In the genomic region with DNA sequence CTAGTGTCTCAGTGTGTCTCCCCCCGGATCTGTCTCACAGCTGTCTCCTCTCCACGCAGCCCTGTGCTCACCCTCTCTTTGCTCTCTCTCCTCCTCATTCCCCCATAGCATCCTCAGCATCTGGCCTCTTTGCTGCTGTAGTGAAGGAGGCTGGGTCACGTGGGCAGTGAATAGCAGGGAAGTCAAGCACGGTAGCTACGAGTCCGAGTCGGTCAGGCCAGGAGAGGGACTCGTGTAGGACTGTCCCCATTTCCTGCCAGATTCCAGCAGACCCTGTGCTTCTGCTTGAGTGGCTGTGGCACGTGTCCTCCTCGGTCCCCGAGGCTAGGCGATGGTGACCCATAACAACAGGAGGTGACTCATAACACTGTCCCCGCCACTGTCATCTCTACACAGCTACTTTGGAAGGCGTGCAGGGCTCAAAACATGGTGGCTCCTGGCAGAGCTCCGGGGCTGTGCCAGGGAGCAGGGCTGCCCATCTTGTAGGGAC, we compare ENCODE assay signal across 17 mouse cellular contexts. TPM values are rescaled to one million over a fixed set of nuclear protein-coding genes. Genes with fewer than 3 reads are reported as not detected.
DNase-seq lines count a peak whose midpoint lies in the region; ATAC-seq and TF ChIP-seq lines count a peak whose summit lies in the region.
"Had no signal": no experiment of that assay in that cellular context is flagged by ENCODE, and none has a peak within 500 bp of the region (broad histone marks: within the 10 kb centered on the region; RNA-seq: fewer than 3 reads in every experiment).

No protein-coding gene starts in this region.

- no peak for DNase-seq in heart, embryonic 10.5 days (ENCODE audit: low spot score)
- DNase-seq in lung, postnatal 0 days (ENCODE audit: low spot score): no peak
- no peak for DNase-seq in lung, postnatal 10 days
- DNase-seq in cerebellum, adult 9-10 months: peak; percentile 73
- peak; percentile 29 for DNase-seq in hindbrain, postnatal 0 days (ENCODE audit: low spot score)
- DNase-seq in right cerebral cortex, postnatal 4 days: no peak
- DNase-seq: forebrain, postnatal 0 days; gastrocnemius, postnatal 25 days; thymus, postnatal 4 days had no signal

- H3K27me3 ChIP-seq in heart, embryonic 14.5 days (ENCODE audit: control insufficient read depth, insufficient read depth, low read length): no peaks in the 10 kb centered on the region
- no peaks in the 10 kb centered on the region for H3K27me3 ChIP-seq in heart, embryonic 10.5 days (ENCODE audit: insufficient read depth, poor library complexity, severe bottlenecking)
- no peaks in the 10 kb centered on the region for H3K27me3 ChIP-seq in lung, postnatal 0 days (replicated peaks; ENCODE audit: insufficient read depth, low read length)
- no peaks in the 10 kb centered on the region for H3K27me3 ChIP-seq in hindbrain, postnatal 0 days (ENCODE audit: insufficient read depth, low read length)
- no peaks in the 10 kb centered on the region for H3K27me3 ChIP-seq in forebrain, embryonic 15.5 days
- H3K27me3 ChIP-seq: heart, embryonic 13.5 days; intestine, embryonic 15.5 days had no signal

- H3K9ac ChIP-seq in heart, embryonic 14.5 days (ENCODE audit: low read length): no peak overlapping the region
- H3K9ac ChIP-seq in lung, postnatal 0 days (replicated peaks; ENCODE audit: low read depth): no peak overlapping the region
- no peak overlapping the region for H3K9ac ChIP-seq in hindbrain, postnatal 0 days (replicated peaks; ENCODE audit: low read length)
- H3K9ac ChIP-seq in forebrain, embryonic 15.5 days (replicated peaks): no peak overlapping the region
- H3K9ac ChIP-seq: forebrain, postnatal 0 days; heart, embryonic 13.5 days; intestine, embryonic 15.5 days had no signal

- peak; percentile 18; the same call in 1 of the 2 replicates for ATAC-seq in heart, embryonic 14.5 days (ENCODE audit: insufficient number of reproducible peaks, insufficient read depth, low FRiP score, low read depth)
- ATAC-seq in lung, postnatal 0 days: peak; percentile 21; the same call in 1 of the 2 replicates
- ATAC-seq in hindbrain, postnatal 0 days: peak; percentile 72
- no peak for ATAC-seq in forebrain, embryonic 15.5 days (replicated peaks)
- ATAC-seq: forebrain, postnatal 0 days; intestine, embryonic 15.5 days had no signal

- H3K36me3 ChIP-seq in heart, embryonic 14.5 days (ENCODE audit: control insufficient read depth, insufficient read depth, low read length): peaks cover 73% of the 10 kb centered on the region
- peaks cover 79% of the 10 kb centered on the region for H3K36me3 ChIP-seq in heart, embryonic 10.5 days
- H3K36me3 ChIP-seq in lung, postnatal 0 days (ENCODE audit: insufficient read depth, low read length): peaks cover 13% of the 10 kb centered on the region
- H3K36me3 ChIP-seq in hindbrain, postnatal 0 days (ENCODE audit: insufficient read depth, low read length): peaks cover 33% of the 10 kb centered on the region
- peaks cover 40% of the 10 kb centered on the region for H3K36me3 ChIP-seq in forebrain, embryonic 15.5 days

- no peak overlapping the region for H3K27ac ChIP-seq in heart, embryonic 14.5 days (replicated peaks in 1 of 2; ENCODE audit: control insufficient read depth in 1 of 2, insufficient read depth in 1 of 2, low read depth in 2 of 2, low read length in 2 of 2)
- H3K27ac ChIP-seq in heart, embryonic 10.5 days: no peak overlapping the region
- no peak overlapping the region for H3K27ac ChIP-seq in lung, postnatal 0 days (ENCODE audit: low read length)
- H3K27ac ChIP-seq in hindbrain, postnatal 0 days: no peak overlapping the region
- H3K27ac ChIP-seq in forebrain, embryonic 15.5 days (replicated peaks): no peak overlapping the region
- H3K27ac ChIP-seq: heart, embryonic 13.5 days; intestine, embryonic 15.5 days; stomach, postnatal 0 days had no signal

- no peaks in the 10 kb centered on the region for H3K9me3 ChIP-seq in heart, embryonic 14.5 days (ENCODE audit: control insufficient read depth, low read length)
- H3K9me3 ChIP-seq in heart, embryonic 10.5 days: no peaks in the 10 kb centered on the region
- H3K9me3 ChIP-seq in lung, postnatal 0 days (ENCODE audit: low read length): no peaks in the 10 kb centered on the region
- H3K9me3 ChIP-seq in hindbrain, postnatal 0 days (ENCODE audit: low read length): no peaks in the 10 kb centered on the region
- no peaks in the 10 kb centered on the region for H3K9me3 ChIP-seq in forebrain, embryonic 15.5 days
- H3K9me3 ChIP-seq: heart, embryonic 13.5 days; intestine, embryonic 15.5 days had no signal

- H3K4me1 ChIP-seq in heart, embryonic 14.5 days (ENCODE audit: control insufficient read depth in 2 of 2, insufficient read depth in 2 of 2, low read length in 2 of 2): peaks cover 0 to 3% of the 10 kb centered on the region in 2 experiments; a peak in 2 of 4 replicates
- H3K4me1 ChIP-seq in heart, embryonic 10.5 days: peaks cover 15% of the 10 kb centered on the region
- no peaks in the 10 kb centered on the region for H3K4me1 ChIP-seq in lung, postnatal 0 days (ENCODE audit: insufficient read depth, low read depth, low read length)
- H3K4me1 ChIP-seq in hindbrain, postnatal 0 days (ENCODE audit: insufficient read depth, low read length): no peaks in the 10 kb centered on the region
- no peaks in the 10 kb centered on the region for H3K4me1 ChIP-seq in forebrain, embryonic 15.5 days
- H3K4me1 ChIP-seq: intestine, embryonic 15.5 days had no signal

- no peak for TF ChIP-seq EP300 in lung, postnatal 0 days (IDR thresholded peaks at IDR 0.05)

- WGBS in heart, embryonic 14.5 days: 64% methylated on average over 15 of the region's 15 CpGs
- WGBS in heart, embryonic 10.5 days: 81% methylated on average over 15 of the region's 15 CpGs
- 64% methylated on average over 15 of the region's 15 CpGs for WGBS in lung, postnatal 0 days
- WGBS in hindbrain, postnatal 0 days: 36% methylated on average over 15 of the region's 15 CpGs
- WGBS in forebrain, embryonic 15.5 days: 74% methylated on average over 15 of the region's 15 CpGs

- TF ChIP-seq CTCF in lung, postnatal 0 days (IDR thresholded peaks at IDR 0.05): no peak
- no peak for TF ChIP-seq CTCF in hindbrain, postnatal 0 days (IDR thresholded peaks at IDR 0.05; ENCODE audit: low read depth)

- H3K4me3 ChIP-seq in heart, embryonic 14.5 days (ENCODE audit: control insufficient read depth in 1 of 2, insufficient read depth in 1 of 2, low read depth in 1 of 2, low read length in 2 of 2): no peak overlapping the region
- no peak overlapping the region for H3K4me3 ChIP-seq in heart, embryonic 10.5 days
- H3K4me3 ChIP-seq in lung, postnatal 0 days (ENCODE audit: low read depth, low read length): no peak overlapping the region
- H3K4me3 ChIP-seq in hindbrain, postnatal 0 days (ENCODE audit: low read length): no peak overlapping the region
- H3K4me3 ChIP-seq in forebrain, embryonic 15.5 days: no peak overlapping the region
- H3K4me3 ChIP-seq: heart, embryonic 13.5 days; intestine, embryonic 15.5 days had no signal

- no peak overlapping the region for H3K4me2 ChIP-seq in heart, embryonic 14.5 days (ENCODE audit: low read length)
- H3K4me2 ChIP-seq in lung, postnatal 0 days (replicated peaks; ENCODE audit: low read depth, low read length): no peak overlapping the region
- 0 out of 2 replicates have a peak overlapping the region, but pooled peaks have one; percentile 16 for H3K4me2 ChIP-seq in hindbrain, postnatal 0 days (ENCODE audit: low read depth, low read length)
- no peak overlapping the region for H3K4me2 ChIP-seq in forebrain, embryonic 15.5 days (replicated peaks)
- H3K4me2 ChIP-seq: heart, embryonic 13.5 days; intestine, embryonic 15.5 days had no signal

RNA-seq across cellular contexts. Expression of gene Sept8, which starts 20.0 kb away (rescaled TPM):
- polyA plus RNA-seq in heart, embryonic 14.5 days (2014; fragmentation: Nextera tagmentation; extraction: Ambion mirVana): 17.4 and 18.8 TPM in 2 replicates
- polyA plus RNA-seq in heart, embryonic 10.5 days (2016; fragmentation: Nextera tagmentation; extraction: Ambion mirVana): 20.1 and 22.9 TPM in 2 replicates
- 13.9 and 15.5 TPM in 2 replicates for polyA plus RNA-seq in lung, postnatal 0 days (2015; fragmentation: Nextera tagmentation; extraction: Ambion mirVana)
- 55.3 and 56.6 TPM in 2 replicates for total RNA-seq in hindbrain, postnatal 0 days (2014; rRNA removed)
- polyA plus RNA-seq in hindbrain, postnatal 0 days (2015; fragmentation: Nextera tagmentation; extraction: Ambion mirVana): 19.1 and 20.9 TPM in 2 replicates
- 21.6 and 23.1 TPM in 2 replicates for polyA plus RNA-seq in forebrain, embryonic 15.5 days (2015; fragmentation: Nextera tagmentation; extraction: Ambion mirVana)

RNA-seq across cellular contexts. Expression of gene Kif3a, which starts 28.1 kb away (rescaled TPM):
- 38.0 and 38.3 TPM in 2 replicates for polyA plus RNA-seq in heart, embryonic 14.5 days (2014; fragmentation: Nextera tagmentation; extraction: Ambion mirVana)
- polyA plus RNA-seq in heart, embryonic 10.5 days (2016; fragmentation: Nextera tagmentation; extraction: Ambion mirVana): 32.7 and 47.1 TPM in 2 replicates
- 39.4 and 39.9 TPM in 2 replicates for polyA plus RNA-seq in lung, postnatal 0 days (2015; fragmentation: Nextera tagmentation; extraction: Ambion mirVana)
- 73.7 and 82.9 TPM in 2 replicates for total RNA-seq in hindbrain, postnatal 0 days (2014; rRNA removed)
- 332 and 344 TPM in 2 replicates for polyA plus RNA-seq in hindbrain, postnatal 0 days (2015; fragmentation: Nextera tagmentation; extraction: Ambion mirVana)
- polyA plus RNA-seq in forebrain, embryonic 15.5 days (2015; fragmentation: Nextera tagmentation; extraction: Ambion mirVana): 262 and 280 TPM in 2 replicates

RNA-seq across cellular contexts. Expression of gene Sowaha, which starts 59.0 kb away (rescaled TPM):
- polyA plus RNA-seq in heart, embryonic 14.5 days (2014; fragmentation: Nextera tagmentation; extraction: Ambion mirVana): 0.18 and 0.26 TPM in 2 replicates
- 0.32 and 0.38 TPM in 2 replicates for polyA plus RNA-seq in heart, embryonic 10.5 days (2016; fragmentation: Nextera tagmentation; extraction: Ambion mirVana)
- 0.42 and 0.62 TPM in 2 replicates for polyA plus RNA-seq in lung, postnatal 0 days (2015; fragmentation: Nextera tagmentation; extraction: Ambion mirVana)
- 8.7 and 10.6 TPM in 2 replicates for total RNA-seq in hindbrain, postnatal 0 days (2014; rRNA removed)
- 4.1 and 4.2 TPM in 2 replicates for polyA plus RNA-seq in hindbrain, postnatal 0 days (2015; fragmentation: Nextera tagmentation; extraction: Ambion mirVana)
- 1.8 and 1.9 TPM in 2 replicates for polyA plus RNA-seq in forebrain, embryonic 15.5 days (2015; fragmentation: Nextera tagmentation; extraction: Ambion mirVana)
- total RNA-seq: liver, adult 2 months had no signal
- polyA plus RNA-seq: liver, adult 2 months had no signal

RNA-seq across cellular contexts. Expression of gene Gm9945, which starts 59.1 kb away (rescaled TPM):
- polyA plus RNA-seq in heart, embryonic 14.5 days (2014; fragmentation: Nextera tagmentation; extraction: Ambion mirVana): not detected in 2 replicates
- not detected in 2 replicates for polyA plus RNA-seq in heart, embryonic 10.5 days (2016; fragmentation: Nextera tagmentation; extraction: Ambion mirVana)
- not detected in 2 replicates for polyA plus RNA-seq in lung, postnatal 0 days (2015; fragmentation: Nextera tagmentation; extraction: Ambion mirVana)
- not detected in 2 replicates for total RNA-seq in hindbrain, postnatal 0 days (2014; rRNA removed)
- 0.39 and 0.53 TPM in 2 replicates for polyA plus RNA-seq in hindbrain, postnatal 0 days (2015; fragmentation: Nextera tagmentation; extraction: Ambion mirVana)
- polyA plus RNA-seq in forebrain, embryonic 15.5 days (2015; fragmentation: Nextera tagmentation; extraction: Ambion mirVana): 0.50 TPM in 1 of 2 replicates, not detected in the other
- total RNA-seq: adrenal gland, adult 18-20 months; forebrain, postnatal 0 days; gastrocnemius, postnatal 25 days; liver, adult 2 months had no signal
- polyA plus RNA-seq: heart, embryonic 13.5 days; intestine, embryonic 15.5 days; large intestine, adult 2 months; liver, adult 2 months; stomach, postnatal 0 days had no signal

Comparison
In these comparisons a context has a peak if more than half of its experiments do, and no peak if none do; other contexts are left out.
1. DNase-seq: peak in cerebellum, adult 9-10 months (single experiment) and hindbrain, postnatal 0 days (single experiment); none in heart, embryonic 10.5 days (single experiment), lung, postnatal 0 days (single experiment), lung, postnatal 10 days (single experiment) and right cerebral cortex, postnatal 4 days (single experiment).